In the genomic region with DNA sequence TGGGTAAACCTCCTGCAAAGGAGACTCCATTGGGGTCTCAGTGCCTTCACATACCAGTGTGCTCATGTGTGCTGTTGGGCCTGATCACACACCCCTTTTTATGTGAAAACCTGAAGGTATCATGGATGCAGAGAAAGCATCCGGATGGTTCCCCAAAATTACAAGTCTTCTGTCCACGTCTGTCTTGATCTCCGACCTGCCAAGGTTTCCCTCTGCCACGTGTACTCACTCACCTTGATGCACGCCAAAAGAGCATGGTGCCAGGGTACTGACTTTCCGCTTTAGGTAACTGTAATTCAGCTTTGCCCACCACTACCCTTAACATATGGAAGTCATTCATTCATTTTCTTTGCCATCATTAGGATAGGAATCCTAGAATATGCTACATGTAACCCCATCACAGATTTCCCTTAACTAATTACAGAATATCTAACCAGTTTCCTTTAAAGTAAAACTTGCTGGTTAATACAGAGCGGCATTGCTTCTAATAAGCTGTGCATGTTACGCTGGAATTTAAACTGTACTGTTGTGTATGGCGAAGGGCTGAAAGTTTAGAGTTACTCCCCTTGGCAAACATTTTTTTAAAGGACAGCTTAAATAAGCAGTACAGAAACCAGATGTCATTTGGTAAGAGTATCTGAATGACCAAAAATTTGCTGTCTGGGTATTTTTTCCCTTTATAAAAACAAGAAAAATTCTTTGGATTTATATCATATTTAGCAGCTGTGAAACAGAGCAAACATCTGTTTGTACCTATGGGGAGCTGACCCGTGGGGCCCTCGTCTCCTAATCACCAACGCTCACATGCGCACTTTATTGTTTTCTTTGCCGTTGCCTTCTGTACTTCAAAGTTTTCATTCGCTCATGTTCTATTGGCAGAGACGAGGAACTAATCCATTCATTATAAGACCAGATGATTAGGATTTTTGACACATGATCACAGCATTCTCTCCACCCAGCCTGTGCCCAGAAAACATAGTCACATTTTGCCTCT, we compare ENCODE assay signal across 22 mouse cellular contexts.
DNase-seq lines count a peak whose midpoint lies in the region; ATAC-seq and TF ChIP-seq lines count a peak whose summit lies in the region.
"Had no signal": no experiment of that assay in that cellular context is flagged by ENCODE, and none has a peak within 500 bp of the region (broad histone marks: within the 10 kb centered on the region; RNA-seq: fewer than 3 reads in every experiment).

No protein-coding gene starts in this region.

- WGBS in heart, embryonic 10.5 days = 81% methylated on average over 16 of the region's 16 CpGs
- WGBS in lung, embryonic 16.5 days = 64% methylated on average over 16 of the region's 16 CpGs
- 76% methylated on average over 16 of the region's 16 CpGs for WGBS in lung, adult 2 months
- WGBS in embryonic facial prominence, embryonic 15.5 days = 32% methylated on average over 16 of the region's 16 CpGs

- H3K9me3 ChIP-seq in heart, embryonic 10.5 days = no peaks in the 10 kb centered on the region
- H3K9me3 ChIP-seq in lung, embryonic 16.5 days (ENCODE audit: control insufficient read depth, low read length) = no peaks in the 10 kb centered on the region
- no peaks in the 10 kb centered on the region for H3K9me3 ChIP-seq in embryonic facial prominence, embryonic 15.5 days (replicated peaks)
- H3K9me3 ChIP-seq: G1E; hindbrain, embryonic 15.5 days; limb, embryonic 15.5 days; liver, embryonic 15.5 days had no signal

- DNase-seq in heart, adult 11 months = peak; percentile 86
- DNase-seq in heart, embryonic 10.5 days (ENCODE audit: low spot score) = no peak
- DNase-seq in lung, adult 2 months = no peak
- peak; percentile 16 for DNase-seq in Muller cell, postnatal 12 days (ENCODE audit: inconsistent ontology term)
- DNase-seq in adipocyte (ENCODE audit: low spot score) = no peak
- DNase-seq: adrenal gland, postnatal 25 days; cerebellum, adult 18-20 months; cerebellum, postnatal 25 days; heart, postnatal 4 days; kidney, postnatal 10 days; midbrain, embryonic 14.5 days; right cerebral cortex, postnatal 4 days; thymus, postnatal 25 days had no signal

- no peak for TF ChIP-seq CTCF in lung, adult 2 months (IDR thresholded peaks at IDR 0.05; ENCODE audit: insufficient read depth, low read length)

- 0 out of 2 replicates have a peak overlapping the region, but pooled peaks have one; percentile 8 for H3K4me2 ChIP-seq in lung, embryonic 16.5 days (ENCODE audit: low read depth, low read length)
- H3K4me2 ChIP-seq in embryonic facial prominence, embryonic 15.5 days (replicated peaks) = peak overlapping the region; percentile 24; the same call in 1 of the 2 replicates
- H3K4me2 ChIP-seq: hindbrain, embryonic 15.5 days; limb, embryonic 15.5 days; liver, embryonic 15.5 days had no signal

- H3K9ac ChIP-seq in lung, embryonic 16.5 days (ENCODE audit: low read length) = no peak overlapping the region
- no peak overlapping the region for H3K9ac ChIP-seq in embryonic facial prominence, embryonic 15.5 days
- H3K9ac ChIP-seq: hindbrain, embryonic 15.5 days; limb, embryonic 15.5 days; liver, embryonic 15.5 days had no signal

- ATAC-seq in lung, embryonic 16.5 days (ENCODE audit: low read depth) = peak; percentile 76
- ATAC-seq in embryonic facial prominence, embryonic 15.5 days (ENCODE audit: insufficient number of reproducible peaks, low FRiP score, low TSS enrichment, low read depth) = no peak
- ATAC-seq: forebrain, embryonic 16.5 days; intestine, postnatal 0 days had no signal

- no peaks in the 10 kb centered on the region for H3K4me1 ChIP-seq in heart, embryonic 10.5 days
- H3K4me1 ChIP-seq in lung, embryonic 16.5 days (replicated peaks; ENCODE audit: control insufficient read depth, insufficient read depth, low read length) = 0 out of 2 replicates have a peak, but pooled peaks cover 2% of the 10 kb centered on the region
- H3K4me1 ChIP-seq in lung, adult 2 months (ENCODE audit: control insufficient read depth, insufficient read depth, low read length) = no peaks in the 10 kb centered on the region
- 0 out of 2 replicates have a peak, but pooled peaks cover 10% of the 10 kb centered on the region for H3K4me1 ChIP-seq in embryonic facial prominence, embryonic 15.5 days
- H3K4me1 ChIP-seq: hindbrain, embryonic 15.5 days; liver, embryonic 15.5 days had no signal

- TF ChIP-seq POLR2A in lung, adult 2 months (IDR thresholded peaks at IDR 0.05; ENCODE audit: borderline replicate concordance, extremely low read depth, low read depth, low read length) = no peak

- H3K27me3 ChIP-seq in heart, embryonic 10.5 days (ENCODE audit: insufficient read depth, poor library complexity, severe bottlenecking) = no peaks in the 10 kb centered on the region
- H3K27me3 ChIP-seq in lung, embryonic 16.5 days (ENCODE audit: control insufficient read depth, insufficient read depth, low read depth, low read length) = no peaks in the 10 kb centered on the region
- H3K27me3 ChIP-seq in embryonic facial prominence, embryonic 15.5 days = no peaks in the 10 kb centered on the region
- H3K27me3 ChIP-seq: hindbrain, embryonic 15.5 days; limb, embryonic 15.5 days; liver, embryonic 15.5 days had no signal

- H3K27ac ChIP-seq in heart, embryonic 10.5 days = no peak overlapping the region
- H3K27ac ChIP-seq in lung, embryonic 16.5 days (ENCODE audit: low read length) = peak overlapping the region; percentile 49
- peak overlapping the region; percentile 34; the same call in 1 of the 2 replicates for H3K27ac ChIP-seq in embryonic facial prominence, embryonic 15.5 days (replicated peaks)
- H3K27ac ChIP-seq: hindbrain, embryonic 15.5 days; limb, embryonic 15.5 days; liver, embryonic 15.5 days had no signal

- no peak overlapping the region for H3K4me3 ChIP-seq in heart, embryonic 10.5 days
- H3K4me3 ChIP-seq in lung, embryonic 16.5 days (ENCODE audit: low read length) = no peak overlapping the region
- H3K4me3 ChIP-seq in lung, adult 2 months (replicated peaks; ENCODE audit: extremely low read depth, low read depth, low read length) = no peak overlapping the region
- no peak overlapping the region for H3K4me3 ChIP-seq in embryonic facial prominence, embryonic 15.5 days (replicated peaks)
- H3K4me3 ChIP-seq: hindbrain, embryonic 15.5 days; limb, embryonic 15.5 days; liver, embryonic 15.5 days; myocyte had no signal

- no peaks in the 10 kb centered on the region for H3K36me3 ChIP-seq in heart, embryonic 10.5 days
- no peaks in the 10 kb centered on the region for H3K36me3 ChIP-seq in lung, embryonic 16.5 days (ENCODE audit: control insufficient read depth, insufficient read depth, low read length)
- no peaks in the 10 kb centered on the region for H3K36me3 ChIP-seq in embryonic facial prominence, embryonic 15.5 days
- H3K36me3 ChIP-seq: G1E; hindbrain, embryonic 15.5 days; limb, embryonic 15.5 days; liver, embryonic 15.5 days had no signal

Comparison
In these comparisons a context has a peak if more than half of its experiments do, and no peak if none do; other contexts are left out.
1. DNase-seq: peak in heart, adult 11 months (single experiment) and Muller cell, postnatal 12 days (single experiment); none in heart, embryonic 10.5 days (single experiment), lung, adult 2 months (single experiment) and adipocyte (single experiment).